Mouse (Mus musculus) CH12.LX (cell line): ENCODE measurements around the gene Fbxo41. TPM values are rescaled to one million over a fixed set of nuclear protein-coding genes. Genes with fewer than 3 reads are reported as not detected.

Source experiments
- DNase-seq: peaks from one replicate; pipeline ENCODE4 v3.0.0-alpha.2; 2013; ENCODE audit errors: extremely low read depth
- H3K27ac ChIP-seq: 2 replicates; pipeline ENCODE4 v1.5.1; 2012; ENCODE audit warnings: low read depth, mild to moderate bottlenecking, control low read depth, moderate library complexity; ENCODE audit not compliant: insufficient read depth
- H3K27me3 ChIP-seq: replicated peaks from 2 replicates; pipeline ENCODE3; 2012; ENCODE audit warnings: inconsistent platforms
- H3K36me3 ChIP-seq, 2 experiments: replicated peaks in 1 of 2; 2 replicates each; pipeline versions ENCODE3 to v1.6.1; 2012; ENCODE audit warnings: inconsistent platforms in 1 of 2, low read length in 1 of 2, mild to moderate bottlenecking in 1 of 2, mixed read lengths in 1 of 2, moderate library complexity in 1 of 2; ENCODE audit not compliant: control insufficient read depth in 1 of 2, insufficient read depth in 1 of 2
- H3K4me1 ChIP-seq, 2 experiments: 2 replicates each; pipeline ENCODE4 v1.6.1; 2012; ENCODE audit warnings: inconsistent platforms in 1 of 2, moderate library complexity in 1 of 2; ENCODE audit not compliant: insufficient read depth in 2 of 2, control insufficient read depth in 1 of 2
- H3K4me2 ChIP-seq: 2 replicates; pipeline ENCODE4 v1.6.1; 2012; ENCODE audit warnings: low read depth, mild to moderate bottlenecking, control low read depth; ENCODE audit not compliant: poor library complexity, insufficient read depth, severe bottlenecking
- H3K4me3 ChIP-seq, 3 experiments: fragments of 150-350 bp in 1 of 3; sonication (generic) in 1 of 3; replicated peaks in 1 of 3; 2 replicates each; pipeline versions ENCODE3 to v1.5.1; 2011 to 2012; ENCODE audit warnings: low read depth in 2 of 3, low read length in 2 of 3, mild to moderate bottlenecking in 2 of 3, moderate library complexity in 2 of 3, control low read depth in 1 of 3, improper control_type of control experiment in 1 of 3, inconsistent platforms in 1 of 3, mixed read lengths in 1 of 3; ENCODE audit not compliant: poor library complexity in 1 of 3
- H3K79me2 ChIP-seq: replicated peaks from 2 replicates; pipeline ENCODE4 v1.6.1; 2012; ENCODE audit warnings: mild to moderate bottlenecking, moderate library complexity; ENCODE audit not compliant: control insufficient read depth, poor library complexity, insufficient read depth, severe bottlenecking; ENCODE audit errors: extremely low read depth
- H3K9ac ChIP-seq: 2 replicates; pipeline ENCODE4 v1.6.1; 2012; ENCODE audit warnings: low read depth, mild to moderate bottlenecking, control low read depth, moderate library complexity; ENCODE audit not compliant: insufficient read depth
- H3K9me3 ChIP-seq: replicated peaks from 2 replicates; pipeline ENCODE3; 2012; ENCODE audit warnings: low read length, inconsistent platforms, mixed read lengths
- BHLHE40 ChIP-seq: IDR thresholded peaks from 2 replicates; pipeline ENCODE4 v1.6.1; 2011; ENCODE audit warnings: mild to moderate bottlenecking, low read depth, low read length, improper control_type of control experiment
- CHD1 ChIP-seq: IDR thresholded peaks from 2 replicates; pipeline ENCODE4 v1.6.1; 2012; ENCODE audit warnings: low read depth, low read length, improper control_type of control experiment, inconsistent platforms
- CTCF ChIP-seq, 2 experiments: IDR thresholded peaks in 1 of 2; conservative IDR thresholded peaks in 1 of 2; 2 replicates each; pipeline ENCODE4 v1.5.1; 2011 to 2012; ENCODE audit warnings: low read depth in 2 of 2, low read length in 2 of 2, improper control_type of control experiment in 1 of 2, inconsistent platforms in 1 of 2, mild to moderate bottlenecking in 1 of 2, moderate library complexity in 1 of 2
- ELF1 ChIP-seq: IDR thresholded peaks from 2 replicates; pipeline ENCODE4 v1.6.1; 2014; ENCODE audit warnings: low read depth, mild to moderate bottlenecking, inconsistent platforms, low read length, improper control_type of control experiment
- ETS1 ChIP-seq: conservative IDR thresholded peaks from 2 replicates; pipeline ENCODE4 v1.6.1; 2012; ENCODE audit warnings: low read depth, mild to moderate bottlenecking, inconsistent platforms, low read length, improper control_type of control experiment, moderate library complexity
- GABPA ChIP-seq: IDR thresholded peaks from 2 replicates; pipeline ENCODE4 v1.6.1; 2012; ENCODE audit warnings: low read depth, low read length, improper control_type of control experiment, inconsistent platforms; ENCODE audit not compliant: insufficient replicate concordance
- NELFE ChIP-seq: IDR thresholded peaks from 2 replicates; pipeline ENCODE4 v1.6.1; 2011; ENCODE audit warnings: low read depth, low read length, improper control_type of control experiment
- NRF1 ChIP-seq: IDR thresholded peaks from 2 replicates; pipeline ENCODE4 v1.6.1; 2014; ENCODE audit warnings: low read depth, mild to moderate bottlenecking, inconsistent platforms, low read length, improper control_type of control experiment, moderate library complexity
- PAX5 ChIP-seq: IDR thresholded peaks from 2 replicates; pipeline ENCODE4 v1.6.1; 2012; ENCODE audit warnings: low read length, inconsistent platforms, mixed read lengths
- POLR2AphosphoS2 ChIP-seq: IDR thresholded peaks from 2 replicates; pipeline ENCODE4 v1.6.1; 2011; ENCODE audit warnings: low read depth, low read length, improper control_type of control experiment
- TCF12 ChIP-seq: IDR thresholded peaks from 2 replicates; pipeline ENCODE4 v1.6.1; 2014; ENCODE audit warnings: low read depth, mild to moderate bottlenecking, inconsistent platforms, low read length, improper control_type of control experiment
- USF2 ChIP-seq: conservative IDR thresholded peaks from 2 replicates; pipeline ENCODE4 v1.6.1; 2011; ENCODE audit warnings: low read depth, low read length, improper control_type of control experiment
- ZNF384 ChIP-seq: IDR thresholded peaks from 2 replicates; pipeline ENCODE4 v1.6.1; 2012; ENCODE audit warnings: low read depth, low read length, improper control_type of control experiment, inconsistent platforms
- dilution Hi-C: fragments of 300-500 bp; cut with MboI; formaldehyde crosslinking; loops from 2 replicates; pipeline ENCODE4 v1.14.3; 2020; ENCODE audit warnings: low sequenced_read_pairs; ENCODE audit not compliant: extremely low pct_unique_long_range_greater_than_20kb, extremely low pct_ligation_motif_present
- in situ Hi-C: fragments of 300-500 bp; cut with MboI; formaldehyde crosslinking; loops from 3 replicates; pipeline ENCODE4 v1.14.3; 2019; ENCODE audit warnings: low sequenced_read_pairs, low pct_ligation_motif_present, low pct_unique_long_range_greater_than_20kb, mixed read lengths
- polyA plus RNA-seq: library from polyadenylated mRNA; unstranded; fragments of >175 nt; gene quantifications from 2 replicates; pipeline ENCODE4 v1.2.1, GENCODE M21; 2012; ENCODE audit warnings: low read depth; ENCODE audit not compliant: insufficient read length
- total RNA-seq, 2 experiments: library from RNA; depleted of rRNA; stranded (reverse); fragments of 300-350 nt in 1 of 2; fragments of >200 nt in 1 of 2; gene quantifications; 2 replicates each; pipeline ENCODE4 v1.2.3; 2012 to 2014

Gene Fbxo41
- total and polyA plus RNA-seq, 3 experiments: 0.04 TPM; not detected in 2

GRCm38 (mm10) chr6:85518091-85518693 is 15.4 kb upstream of the Fbxo41 start:
- in situ Hi-C loops: no loop called here

GRCm38 (mm10) chr6:85515941-85516340 is 13.1 kb upstream of the Fbxo41 start:
- H3K4me2 ChIP-seq: no peak overlapping the region
- no peak overlapping the region for H3K4me3 ChIP-seq
- DNase-seq: no peak
- no peak overlapping the region for H3K9ac ChIP-seq
- no peak overlapping the region for H3K27ac ChIP-seq
- in situ Hi-C loops (no loop called here), dilution Hi-C loops (no loop called here)
- no peaks in the 10 kb centered on the region for H3K4me1 ChIP-seq
- TF ChIP-seq ELF1 (no peak), NELFE (no peak), CHD1 (no peak), GABPA (no peak), PAX5 (no peak), BHLHE40 (no peak), POLR2AphosphoS2 (no peak), TCF12 (no peak)
- H3K79me2 ChIP-seq: no peaks in the 10 kb centered on the region
- peaks cover 45% of the 10 kb centered on the region for H3K27me3 ChIP-seq
- no peaks in the 10 kb centered on the region for H3K36me3 ChIP-seq
- H3K9me3 ChIP-seq: peaks cover 21% of the 10 kb centered on the region

More at GRCm38 (mm10) chr6:85518091-85518693, 15.4 kb upstream of the Fbxo41 start:
- H3K27me3 ChIP-seq: peaks cover 65% of the 10 kb centered on the region
- TF ChIP-seq ETS1 (no peak), BHLHE40 (no peak), CTCF (conservative IDR thresholded peaks at IDR 0.05 in 1 of 2, IDR thresholded peaks at IDR 0.05 in 1 of 2; ENCODE audit: low read depth in 2 of 2, low read length in 2 of 2) (no peak), PAX5 (no peak), ELF1 (no peak), USF2 (no peak), GABPA (no peak), NELFE (no peak), NRF1 (no peak), POLR2AphosphoS2 (no peak), ZNF384 (no peak)
- TF ChIP-seq, all 38 proteins: peak for 0
- Histone ChIP-seq H3K9ac (no peak overlapping the region), H3K9me3 (peaks cover 3% of the 10 kb centered on the region), H3K36me3 (no peaks in the 10 kb centered on the region), H3K27ac (no peak overlapping the region), H3K4me3 (no peak overlapping the region), H3K4me1 (no peaks in the 10 kb centered on the region), H3K79me2 (no peaks in the 10 kb centered on the region), H3K4me2 (no peak overlapping the region)
- DNase-seq: no peak
- dilution Hi-C loops: no loop called here
